Mouse (Mus musculus): ENCODE results near the gene Mob3a.

DNA sequence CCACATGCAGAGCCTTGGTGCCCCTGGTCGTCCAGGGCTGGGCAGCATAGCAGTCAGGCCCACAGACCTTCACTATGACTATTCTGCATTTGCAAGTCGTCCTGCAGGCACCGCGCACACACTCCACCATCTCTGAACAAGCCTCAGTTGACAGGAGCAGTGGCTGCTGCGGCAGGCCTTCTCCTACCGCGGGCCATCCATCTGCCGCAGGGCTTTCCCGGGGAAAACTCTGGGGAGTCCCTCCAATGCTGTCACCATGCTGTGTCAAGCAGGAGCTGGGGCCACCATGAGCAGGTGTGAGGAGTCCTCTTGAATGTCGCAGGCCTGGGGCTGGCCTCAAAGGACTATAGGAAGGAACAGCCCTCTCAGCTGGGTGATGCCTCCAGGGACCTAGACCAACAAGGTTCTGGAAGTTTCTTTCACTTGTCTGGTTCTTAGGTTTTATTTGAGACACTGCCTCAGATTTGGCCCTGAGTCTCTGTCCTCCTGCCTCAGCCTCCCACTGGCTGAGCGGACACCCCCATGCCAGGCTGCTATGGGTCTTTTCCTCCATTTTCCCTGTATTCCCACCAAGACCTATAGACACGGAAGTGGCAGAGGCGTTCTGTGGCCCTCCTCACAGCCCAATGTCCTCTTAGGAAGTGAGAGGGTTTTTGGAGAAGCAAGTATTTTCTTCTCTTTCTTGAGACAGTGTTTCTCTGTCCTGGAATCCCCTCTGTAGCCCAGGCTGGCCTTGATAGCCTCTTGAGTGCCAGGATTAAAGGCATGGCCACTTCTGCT, 7.4 kb downstream of the Mob3a start:
- TF ChIP-seq CTCF (conservative IDR thresholded peaks at IDR 0.05 in 1 of 2, IDR thresholded peaks at IDR 0.05 in 1 of 2; ENCODE audit: low read depth in 2 of 2, low read length in 2 of 2), result no peak
- TF ChIP-seq USF1 (IDR thresholded peaks at IDR 0.05; ENCODE audit: low read depth, low read length), result no peak
- TF ChIP-seq BHLHE40 (IDR thresholded peaks at IDR 0.05; ENCODE audit: low read depth, low read length), result peak; percentile 75
- TF ChIP-seq TCF12 (IDR thresholded peaks at IDR 0.05; ENCODE audit: low read depth, low read length), result peak; percentile 86; the same call in 1 of the 2 replicates
- no peak for TF ChIP-seq UBTF (IDR thresholded peaks at IDR 0.05; ENCODE audit: low read depth, low read length)
- peak; percentile 52 for TF ChIP-seq POLR2A (IDR thresholded peaks at IDR 0.05; ENCODE audit: low read depth, low read length)
- no peak for TF ChIP-seq PAX5 (IDR thresholded peaks at IDR 0.05; ENCODE audit: low read length)
- no peak for TF ChIP-seq TBP (conservative IDR thresholded peaks at IDR 0.05; ENCODE audit: low read depth, low read length)
